Mouse (Mus musculus) layer of hippocampus, adult 18-20 months (tissue): ENCODE measurements at regions not wholly inside any gene's neighbourhood (a gene's known extent, or its start where the extent isn't known, plus 50 kb on each side); places are given as distances from the start of the nearest gene placed in this dataset.

ENCODE experiments used
- DNase-seq, 2 experiments: peaks; one replicate each; pipeline ENCODE4 v3.0.0; 2022; ENCODE audit warnings: low spot score in 2 of 2

DNA sequence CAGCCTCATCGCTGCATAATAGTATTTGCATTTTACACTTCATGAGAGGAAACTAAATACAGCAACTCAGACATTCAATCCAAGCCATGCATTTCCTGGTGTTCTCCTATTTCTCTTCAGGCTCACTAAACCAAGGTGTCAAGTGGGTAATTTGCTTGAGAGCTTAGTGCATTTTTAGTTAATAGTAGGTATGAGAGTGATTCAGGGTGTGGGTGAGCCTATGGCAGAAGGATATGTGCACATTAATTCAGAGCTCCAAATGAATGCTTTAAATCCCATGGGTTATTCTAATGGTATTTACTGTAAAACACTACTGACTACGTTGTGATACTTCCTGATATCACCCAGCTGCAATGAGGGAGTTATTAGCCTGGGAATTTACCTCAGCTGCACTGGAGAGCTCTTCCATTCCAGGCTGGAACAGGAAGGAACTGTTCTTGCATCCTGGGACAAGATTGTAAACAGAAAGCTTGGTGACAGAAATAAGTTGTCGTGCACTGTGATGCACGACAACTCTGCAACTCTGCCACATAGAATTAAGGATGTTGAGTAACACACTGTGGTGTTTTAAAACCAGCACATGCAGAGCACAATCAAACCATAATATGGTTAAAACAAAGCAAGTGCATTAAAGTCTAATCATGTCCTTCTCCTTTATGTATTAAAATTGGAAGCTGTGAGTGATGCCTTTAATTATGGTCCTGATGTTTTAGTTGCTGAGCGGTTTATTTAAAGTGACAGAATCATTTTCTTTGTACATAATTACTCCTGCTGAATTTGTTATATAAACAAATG is 170.4 kb upstream of the Setmar start:
- no peak for DNase-seq

GRCm38 (mm10) chr6:107910576-107910975 is 154.3 kb upstream of the Setmar start:
- no peak for DNase-seq

DNA sequence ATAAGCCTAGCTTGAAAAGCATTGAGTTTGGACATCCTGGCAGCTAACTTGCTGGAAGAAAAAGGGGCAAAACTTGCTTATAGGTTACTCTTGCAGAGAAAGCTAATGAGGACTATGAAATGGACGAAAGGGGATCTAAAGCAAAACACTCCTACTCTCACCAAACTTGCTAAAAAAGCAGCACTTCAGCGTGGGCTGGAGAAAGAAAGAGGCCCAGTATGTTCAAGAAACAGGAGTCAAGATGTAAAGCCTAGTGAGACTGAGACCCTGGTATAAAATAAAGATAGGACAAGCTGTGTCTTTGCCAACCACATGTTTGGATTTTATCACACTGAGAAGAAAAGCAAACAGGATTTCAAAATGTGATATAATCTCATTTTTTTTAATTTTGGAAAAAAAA is 153.5 kb upstream of the Setmar start:
- DNase-seq: no peak

- no peak for DNase-seq
Observed at GRCm38 (mm10) chr6:107923528-107924199, 141.2 kb upstream of the Setmar start.

GRCm38 (mm10) chr6:107924200-107924735 is 140.6 kb upstream of the Setmar start:
- DNase-seq: no peak

GRCm38 (mm10) chr6:107930439-107931173 is 134.2 kb upstream of the Setmar start:
- no peak for DNase-seq

- no peak for DNase-seq
Observed at GRCm38 (mm10) chr6:107931174-107931557, 133.7 kb upstream of the Setmar start.

- peak in 1 of 2 experiments; percentile 42 for DNase-seq
Observed at GRCm38 (mm10) chr6:107936075-107936635, 128.7 kb upstream of the Setmar start.

DNA sequence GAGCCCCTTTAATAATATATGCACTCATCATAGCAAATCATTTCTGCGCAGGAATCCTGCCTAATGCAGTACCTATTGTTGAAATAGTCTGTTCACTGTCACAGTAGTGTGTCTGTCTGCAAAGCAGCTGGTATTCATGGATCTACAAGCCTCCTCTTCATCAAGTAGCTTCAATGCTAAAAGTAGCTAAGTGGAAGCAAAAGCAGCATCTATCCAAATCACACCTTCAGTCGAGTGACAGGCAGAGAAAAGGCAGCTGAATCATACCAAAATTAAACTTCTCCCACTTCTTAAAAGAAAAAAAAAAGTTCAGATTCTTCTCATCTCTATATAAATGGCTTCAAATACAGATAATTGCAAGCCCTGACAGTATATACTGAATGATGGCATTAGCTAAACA is 96.2 kb upstream of the Setmar start:
- no peak for DNase-seq

- DNase-seq: peak; percentile 12 to 55
Observed at GRCm38 (mm10) chr6:107998921-107999690, 65.7 kb upstream of the Setmar start.

- DNase-seq: no peak
Observed at GRCm38 (mm10) chr6:108003231-108003630, 61.6 kb upstream of the Setmar start.

GRCm38 (mm10) chr6:108008323-108008722 is 56.5 kb upstream of the Setmar start:
- peak in 1 of 2 experiments; percentile 19 for DNase-seq
